Mouse (Mus musculus) C2C12 (cell line): Measurements from ENCODE around the gene C1rb. TPM values are rescaled to one million over a fixed set of nuclear protein-coding genes. Genes with fewer than 3 reads are reported as not detected.
"Not testable (repeated sequence)": the region's sequence is repeated elsewhere in the genome, so short reads cannot be mapped to it uniquely, and the experiment has no call there.

Experiments
- H3K27me3 ChIP-seq: one replicate; pipeline ENCODE4 v1.6.1; 2011; ENCODE audit not compliant: control insufficient read depth, insufficient read depth, insufficient read length
- H3K36me3 ChIP-seq: one replicate; pipeline ENCODE4 v1.6.1; 2011; ENCODE audit not compliant: control insufficient read depth, insufficient read depth
- H3K4me3 ChIP-seq: one replicate; pipeline ENCODE4 v1.5.1; 2011; ENCODE audit warnings: mild to moderate bottlenecking, control low read depth; ENCODE audit not compliant: poor library complexity, insufficient read depth, severe bottlenecking
- H3K79me2 ChIP-seq: one replicate; pipeline ENCODE4 v1.6.1; 2011; ENCODE audit not compliant: control insufficient read depth, insufficient read depth
- H3K79me3 ChIP-seq: one replicate; pipeline ENCODE4 v1.6.1; 2011; ENCODE audit warnings: low read depth, control low read depth
- H3ac ChIP-seq: one replicate; pipeline ENCODE3; 2011; ENCODE audit warnings: low read depth; ENCODE audit not compliant: control insufficient read depth, insufficient read length
- CEBPB ChIP-seq: IDR thresholded peaks from one replicate; pipeline ENCODE4 v1.6.1; 2011; ENCODE audit warnings: low read depth, mild to moderate bottlenecking, control low read depth, moderate library complexity
- CTCF ChIP-seq: IDR thresholded peaks from one replicate; pipeline ENCODE4 v1.5.1; 2011; ENCODE audit not compliant: control insufficient read depth, insufficient read depth, insufficient read length
- FOSL1 ChIP-seq: IDR thresholded peaks from one replicate; pipeline ENCODE4 v1.8.0; 2011; ENCODE audit warnings: mild to moderate bottlenecking, low read length; ENCODE audit not compliant: poor library complexity, insufficient read depth, severe bottlenecking
- MAX ChIP-seq: IDR thresholded peaks from one replicate; pipeline ENCODE4 v1.6.1; 2011; ENCODE audit warnings: mild to moderate bottlenecking, control low read depth
- MYOD1 ChIP-seq: IDR thresholded peaks from one replicate; pipeline ENCODE4 v1.6.1; 2011; ENCODE audit warnings: low read depth; ENCODE audit not compliant: control insufficient read depth, insufficient read length
- MYOG ChIP-seq: IDR thresholded peaks from one replicate; pipeline ENCODE4 v1.6.1; 2011; ENCODE audit not compliant: control insufficient read depth, insufficient read length; ENCODE audit errors: extremely low read depth
- USF1 ChIP-seq: IDR thresholded peaks from one replicate; pipeline ENCODE4 v1.6.1; 2011; ENCODE audit warnings: low read depth, mild to moderate bottlenecking, control low read depth, moderate library complexity
- polyA plus RNA-seq: library from polyadenylated mRNA; unstranded; fragments of >200 nt; fragmentation: generic; extraction: Trizol; gene quantifications from one replicate; pipeline ENCODE4 v1.2.1, GENCODE M21; 2012; ENCODE audit warnings: missing spikeins

The C1rb gene
- polyA plus RNA-seq, 1 experiment = not detected

- H3ac ChIP-seq = no peak overlapping the region
- H3K27me3 ChIP-seq = no peaks in the 10 kb centered on the region
- TF ChIP-seq FOSL1 (no peak), MAX (no peak), MYOG (no peak), CTCF (no peak), USF1 (no peak), MYOD1 (no peak), CEBPB (no peak)
- no peak overlapping the region for H3K4me3 ChIP-seq
- H3K79me2 ChIP-seq = no peaks in the 10 kb centered on the region
- H3K79me3 ChIP-seq = no peaks in the 10 kb centered on the region
- no peaks in the 10 kb centered on the region for H3K36me3 ChIP-seq
These were observed 25.6 kb upstream of the C1rb start for GRCm38 (mm10) chr6:124544466-124544865.

GRCm38 (mm10) chr6:124545425-124545824, 24.7 kb upstream of the C1rb start:
- no peak for TF ChIP-seq CEBPB
- no peak for TF ChIP-seq MAX
- no peak for TF ChIP-seq MYOD1
- no peak for TF ChIP-seq MYOG
- no peak for TF ChIP-seq CTCF
- TF ChIP-seq USF1 = no peak
- no peaks in the 10 kb centered on the region for H3K79me2 ChIP-seq
- H3K79me3 ChIP-seq = no peaks in the 10 kb centered on the region
- no peaks in the 10 kb centered on the region for H3K36me3 ChIP-seq
- H3ac ChIP-seq = no peak overlapping the region
- no peak overlapping the region for H3K4me3 ChIP-seq
- no peaks in the 10 kb centered on the region for H3K27me3 ChIP-seq

GRCm38 (mm10) chr6:124547979-124548378, 22.1 kb upstream of the C1rb start:
- not testable (repeated sequence) for H3K4me3 ChIP-seq, H3K79me2 ChIP-seq, H3K79me3 ChIP-seq, H3ac ChIP-seq, H3K27me3 ChIP-seq, H3K36me3 ChIP-seq

- no peaks in the 10 kb centered on the region for H3K79me3 ChIP-seq
- H3ac ChIP-seq = no peak overlapping the region
- TF ChIP-seq MAX = no peak
- TF ChIP-seq CEBPB = no peak
- no peak for TF ChIP-seq FOSL1
- no peak for TF ChIP-seq CTCF
- TF ChIP-seq MYOD1 = no peak
- TF ChIP-seq USF1 = no peak
- TF ChIP-seq MYOG = no peak
- no peak overlapping the region for H3K4me3 ChIP-seq
- no peaks in the 10 kb centered on the region for H3K27me3 ChIP-seq
- H3K79me2 ChIP-seq = no peaks in the 10 kb centered on the region
- no peaks in the 10 kb centered on the region for H3K36me3 ChIP-seq
These were observed 21.0 kb upstream of the C1rb start for GRCm38 (mm10) chr6:124549023-124549550.

- no peak overlapping the region for H3K4me3 ChIP-seq
- no peaks in the 10 kb centered on the region for H3K27me3 ChIP-seq
- TF ChIP-seq MAX = no peak
- no peak for TF ChIP-seq MYOG
- TF ChIP-seq FOSL1 = no peak
- TF ChIP-seq USF1 = no peak
- no peak for TF ChIP-seq CTCF
- TF ChIP-seq MYOD1 = no peak
- no peak for TF ChIP-seq CEBPB
- no peak overlapping the region for H3ac ChIP-seq
- no peaks in the 10 kb centered on the region for H3K36me3 ChIP-seq
- H3K79me3 ChIP-seq = no peaks in the 10 kb centered on the region
- H3K79me2 ChIP-seq = no peaks in the 10 kb centered on the region
These were observed 17.3 kb upstream of the C1rb start for GRCm38 (mm10) chr6:124552766-124553165.

- H3K79me3 ChIP-seq, H3K4me3 ChIP-seq, H3K79me2 ChIP-seq, H3K27me3 ChIP-seq, H3K36me3 ChIP-seq, H3ac ChIP-seq: not testable (repeated sequence)
These were observed 14.1 kb upstream of the C1rb start for GRCm38 (mm10) chr6:124555956-124556355.

GRCm38 (mm10) chr6:124561156-124561555, 8.9 kb upstream of the C1rb start:
- not testable (repeated sequence) for H3K4me3 ChIP-seq, H3K27me3 ChIP-seq, H3K79me3 ChIP-seq, H3K36me3 ChIP-seq, H3K79me2 ChIP-seq, H3ac ChIP-seq

- H3K4me3 ChIP-seq, H3ac ChIP-seq, H3K36me3 ChIP-seq, H3K79me2 ChIP-seq, H3K79me3 ChIP-seq, H3K27me3 ChIP-seq: not testable (repeated sequence)
These were observed 8.5 kb upstream of the C1rb start for GRCm38 (mm10) chr6:124561611-124562010.

- H3K79me3 ChIP-seq, H3ac ChIP-seq, H3K4me3 ChIP-seq, H3K36me3 ChIP-seq, H3K27me3 ChIP-seq, H3K79me2 ChIP-seq: not testable (repeated sequence)
These were observed 5.1 kb downstream of the C1rb start for GRCm38 (mm10) chr6:124575155-124575678.

GRCm38 (mm10) chr6:124580155-124580554, 10.1 kb downstream of the C1rb start:
- H3K36me3 ChIP-seq = not testable (repeated sequence)

More at GRCm38 (mm10) chr6:124580155-124580554, 10.1 kb downstream of the C1rb start:
- H3ac ChIP-seq, H3K27me3 ChIP-seq, H3K79me2 ChIP-seq, H3K4me3 ChIP-seq, H3K79me3 ChIP-seq: not testable (repeated sequence)
